Mouse (Mus musculus): ENCODE data around the gene Wasf3.

DNA sequence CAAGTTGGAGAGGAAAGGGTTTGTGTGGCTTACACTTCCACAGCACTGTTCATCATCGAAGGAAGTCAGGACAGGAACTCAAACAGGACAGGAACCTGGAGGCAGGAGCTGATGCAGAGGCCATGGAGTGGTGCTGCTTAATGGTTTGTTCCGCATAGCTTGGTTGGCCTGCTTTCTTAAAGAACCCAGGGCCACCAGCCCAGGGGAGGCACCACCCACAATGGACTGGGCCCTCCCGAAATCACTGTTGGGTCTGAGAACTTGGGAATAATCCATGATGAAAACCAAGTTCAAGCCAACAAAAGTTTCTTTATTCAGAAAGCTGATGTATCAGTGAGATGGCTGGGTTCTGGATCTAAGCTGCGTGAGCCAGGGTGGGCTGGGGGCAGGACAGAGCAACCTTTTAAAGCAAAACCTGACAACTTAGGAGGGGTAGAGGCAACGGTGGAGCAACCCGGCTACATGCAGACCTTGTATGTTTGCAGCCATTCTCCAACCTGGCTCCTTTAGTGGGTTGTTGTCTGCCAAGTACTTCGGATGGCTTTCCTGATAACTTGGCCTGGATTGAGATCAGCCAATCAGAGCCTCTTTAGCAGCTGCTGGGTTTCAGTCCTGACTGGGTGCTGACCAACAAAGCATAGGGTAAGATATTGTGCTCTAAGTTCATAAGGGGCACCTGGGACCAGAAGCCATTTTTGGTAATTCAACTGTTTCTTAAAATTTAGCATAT is 13.8 kb downstream of the Wasf3 start:
- TF ChIP-seq CTCF (IDR thresholded peaks at IDR 0.05; ENCODE audit: control insufficient read depth, insufficient read depth, insufficient read length) (no peak), MAX (IDR thresholded peaks at IDR 0.05) (no peak), USF1 (IDR thresholded peaks at IDR 0.05; ENCODE audit: low read depth) (no peak), MYOG (IDR thresholded peaks at IDR 0.05; ENCODE audit: control insufficient read depth, extremely low read depth, insufficient read length) (no peak), FOSL1 (IDR thresholded peaks at IDR 0.05; ENCODE audit: insufficient read depth, low read length, poor library complexity, severe bottlenecking) (no peak)

Measured in C2C12 (cell line).